Mouse (Mus musculus) CH12F3 (cell line): ENCODE data around the gene Sod1.
"Not testable (repeated sequence)": the region's sequence is repeated elsewhere in the genome, so short reads cannot be mapped to it uniquely, and the experiment has no call there.

Experiments
- in situ Hi-C: fragments of 300-500 bp; cut with MboI; formaldehyde crosslinking; loops from 2 replicates; pipeline ENCODE4 v1.14.3; 2020; ENCODE audit warnings: low sequenced_read_pairs

Gene Sod1

DNA sequence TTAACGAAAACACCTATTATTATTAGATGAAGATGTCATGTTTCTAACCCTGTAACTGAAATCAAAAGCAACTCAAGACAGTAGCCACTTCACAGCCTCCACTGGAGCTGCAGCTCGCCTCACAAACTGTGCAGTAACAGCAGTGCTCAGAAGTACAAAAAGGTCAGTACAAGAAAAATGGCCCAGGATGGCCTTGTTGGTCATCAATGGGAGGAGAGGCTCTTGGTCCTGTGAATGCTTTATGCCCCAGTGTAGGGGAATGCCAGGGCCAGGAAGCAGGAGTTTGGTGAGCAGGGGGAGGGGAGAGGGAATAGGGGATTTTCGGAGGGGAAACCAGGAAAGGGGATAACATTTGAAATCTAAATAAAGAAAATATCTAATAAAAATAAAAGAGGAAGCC, 30.7 kb downstream of the Sod1 start:
- in situ Hi-C loops: not testable (repeated sequence)

DNA sequence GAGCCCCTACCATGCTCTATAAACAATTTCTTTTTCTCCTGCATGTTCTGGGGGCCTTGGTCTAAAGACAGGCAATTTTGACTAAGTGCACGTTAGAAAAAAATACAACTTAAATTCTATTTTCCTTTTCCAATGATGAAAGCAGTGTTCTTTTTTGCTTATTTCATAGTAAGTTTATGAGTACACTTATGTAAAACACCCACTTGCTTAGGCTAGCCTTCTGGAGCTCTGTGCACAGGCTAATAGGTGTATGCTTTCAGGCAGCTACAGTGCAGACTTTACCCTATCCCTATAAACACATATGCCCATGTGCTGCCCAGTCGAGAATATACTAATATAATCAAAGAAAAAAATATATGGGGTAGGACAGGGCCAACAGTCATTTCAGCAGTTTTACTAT, 32.0 kb downstream of the Sod1 start:
- in situ Hi-C loops: no loop called here

DNA sequence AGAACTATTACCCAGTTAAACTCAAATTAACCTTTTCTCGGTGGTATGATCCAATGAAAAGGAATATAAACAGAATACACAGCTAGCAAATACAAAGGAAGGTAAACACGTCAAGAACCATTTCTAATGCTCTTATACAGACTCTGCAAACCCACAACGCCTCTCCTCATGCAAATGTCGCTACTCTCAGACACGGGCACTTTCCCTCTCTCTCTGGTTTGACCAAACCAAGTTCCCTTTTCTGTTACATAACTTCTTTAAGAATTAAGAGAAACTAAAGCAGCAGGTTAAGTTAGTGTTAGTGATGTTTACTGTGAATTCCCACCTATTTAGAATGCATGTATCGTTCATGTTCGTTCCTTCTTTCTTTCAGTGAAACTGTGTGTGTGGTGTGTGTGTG, 38.4 kb downstream of the Sod1 start:
- in situ Hi-C loops: no loop called here

DNA sequence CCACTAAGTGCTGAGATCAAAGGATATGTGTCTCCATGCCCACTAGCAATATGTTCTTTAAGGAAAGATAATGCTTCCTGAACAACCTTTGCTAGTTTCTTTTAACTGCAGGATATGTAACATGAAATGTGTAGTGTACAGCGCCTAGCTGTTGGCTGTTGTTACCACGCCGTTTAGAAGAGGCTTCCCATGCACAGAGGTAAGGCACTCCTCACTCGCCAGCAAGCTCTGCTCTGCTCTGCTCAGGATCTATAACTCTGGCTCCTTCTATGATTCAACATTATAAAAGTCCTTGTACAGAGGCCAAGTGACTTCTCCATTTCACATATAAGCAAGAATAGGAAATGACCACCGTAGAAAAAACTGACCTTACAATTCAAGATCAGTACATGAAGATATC, 39.1 kb downstream of the Sod1 start:
- in situ Hi-C loops: no loop called here

DNA sequence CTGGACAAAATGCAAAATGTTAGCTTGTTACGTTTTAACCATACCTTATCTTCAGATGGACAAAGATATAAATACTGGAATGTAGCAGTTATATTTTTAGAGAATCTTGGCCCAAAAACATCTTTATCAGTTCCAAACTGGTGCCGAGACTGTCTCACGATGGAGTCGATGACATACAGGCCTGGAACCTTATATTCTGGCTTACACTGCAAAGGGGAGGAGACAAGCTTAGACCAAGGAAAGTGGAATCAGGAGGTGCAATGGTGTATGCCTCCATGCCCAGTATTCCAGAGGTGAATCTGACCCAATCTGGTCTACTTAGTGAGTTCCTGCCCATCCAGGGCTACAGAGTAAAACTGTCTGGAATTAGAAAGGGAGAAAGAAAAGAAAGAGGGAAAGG, 39.5 kb downstream of the Sod1 start:
- in situ Hi-C loops: no loop called here

DNA sequence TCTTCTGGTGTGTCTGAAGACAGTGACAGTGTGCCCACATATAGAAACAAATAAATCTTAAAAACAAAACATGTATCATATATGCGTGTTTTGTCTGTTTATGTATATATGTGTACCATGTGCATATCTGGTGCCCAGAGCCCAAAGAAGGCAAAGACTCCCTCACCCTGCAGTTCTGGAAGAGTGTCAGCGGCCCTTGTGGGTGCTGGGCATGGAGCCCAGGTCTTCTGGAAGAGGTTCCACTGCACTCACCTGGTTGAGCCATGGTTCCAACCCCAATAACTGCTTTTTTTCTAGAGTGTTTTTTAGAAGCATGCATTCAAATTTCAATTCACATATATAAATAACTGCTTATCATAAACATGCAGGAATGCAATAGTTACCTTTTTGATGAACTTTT, 41.2 kb downstream of the Sod1 start:
- in situ Hi-C loops: no loop called here

DNA sequence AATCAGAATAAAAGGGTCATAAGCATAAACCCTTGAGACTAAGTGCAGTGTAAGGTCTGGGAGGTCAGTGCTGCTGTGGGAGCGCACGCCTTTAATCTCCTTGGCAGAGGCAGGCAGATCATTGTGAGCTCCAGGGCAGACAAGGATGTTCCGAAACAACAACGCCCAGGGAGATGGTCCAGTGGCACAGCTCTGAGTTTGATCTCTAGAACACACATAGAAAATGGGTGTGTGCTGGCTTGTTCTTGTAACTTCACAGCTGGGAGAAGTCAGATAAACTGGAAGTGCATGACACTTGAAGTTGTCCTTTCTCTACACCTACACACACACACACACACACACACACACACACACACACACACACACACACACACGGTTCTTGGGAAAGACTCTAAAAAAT, 43.5 kb downstream of the Sod1 start:
- in situ Hi-C loops: no loop called here

DNA sequence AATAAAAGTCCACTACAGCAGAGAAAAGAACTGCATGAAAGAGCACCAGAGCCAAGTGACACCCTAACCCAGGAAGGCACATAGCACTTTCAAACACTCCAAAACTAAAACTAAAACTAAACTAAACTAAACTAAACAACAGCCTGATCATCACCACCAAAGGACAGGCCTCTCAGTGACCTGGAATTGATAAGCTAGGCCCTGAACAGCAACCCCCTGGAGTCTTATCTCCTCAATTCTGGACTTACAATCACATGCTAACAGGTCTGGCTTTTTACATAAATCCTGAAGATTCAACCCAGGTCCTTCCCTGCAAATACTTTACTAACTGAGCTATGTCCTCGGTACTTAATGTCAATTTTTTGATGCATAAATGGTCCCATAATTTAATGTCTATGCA, 44.6 kb downstream of the Sod1 start:
- in situ Hi-C loops: no loop called here

DNA sequence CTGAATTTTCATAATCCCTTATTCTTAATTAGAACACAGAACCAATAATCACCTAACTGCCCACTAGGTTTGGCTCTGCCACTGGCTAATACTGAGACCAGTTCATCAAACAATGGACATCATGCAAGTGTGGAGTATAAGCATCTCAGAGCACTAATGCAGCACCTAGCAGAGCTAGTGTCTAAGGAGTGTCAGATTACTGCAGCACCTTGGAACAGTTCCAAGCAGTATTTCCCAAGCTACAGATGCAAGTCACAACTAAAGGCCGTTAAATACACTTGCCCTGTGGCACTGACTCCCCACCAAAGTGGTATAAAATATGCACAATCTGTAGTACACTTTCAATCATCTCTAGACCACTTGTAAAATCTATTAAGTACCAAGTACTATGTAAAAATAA, 46.0 kb downstream of the Sod1 start:
- in situ Hi-C loops: no loop called here

DNA sequence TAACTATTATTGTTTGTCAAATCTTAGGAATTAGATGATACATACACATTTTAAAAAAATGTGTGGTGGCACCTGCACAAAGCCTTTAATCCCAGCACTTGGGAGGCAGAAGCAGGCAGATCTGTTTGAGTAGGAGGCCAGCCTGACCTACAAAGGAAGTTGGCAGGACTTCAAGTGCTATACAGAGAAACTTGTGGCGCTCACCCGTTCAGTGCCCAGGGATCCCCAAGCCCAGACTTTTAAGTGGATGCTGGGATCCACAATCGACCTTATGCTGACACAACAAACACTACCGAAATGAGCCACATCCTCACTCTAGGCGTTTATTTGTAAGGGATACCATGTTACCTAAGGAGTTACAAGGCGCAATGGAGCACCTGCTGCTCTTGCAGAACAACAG, 55.0 kb downstream of the Sod1 start:
- in situ Hi-C loops: no loop called here
